8 mouse cellular contexts compared by ENCODE assay signal in the genomic region with DNA sequence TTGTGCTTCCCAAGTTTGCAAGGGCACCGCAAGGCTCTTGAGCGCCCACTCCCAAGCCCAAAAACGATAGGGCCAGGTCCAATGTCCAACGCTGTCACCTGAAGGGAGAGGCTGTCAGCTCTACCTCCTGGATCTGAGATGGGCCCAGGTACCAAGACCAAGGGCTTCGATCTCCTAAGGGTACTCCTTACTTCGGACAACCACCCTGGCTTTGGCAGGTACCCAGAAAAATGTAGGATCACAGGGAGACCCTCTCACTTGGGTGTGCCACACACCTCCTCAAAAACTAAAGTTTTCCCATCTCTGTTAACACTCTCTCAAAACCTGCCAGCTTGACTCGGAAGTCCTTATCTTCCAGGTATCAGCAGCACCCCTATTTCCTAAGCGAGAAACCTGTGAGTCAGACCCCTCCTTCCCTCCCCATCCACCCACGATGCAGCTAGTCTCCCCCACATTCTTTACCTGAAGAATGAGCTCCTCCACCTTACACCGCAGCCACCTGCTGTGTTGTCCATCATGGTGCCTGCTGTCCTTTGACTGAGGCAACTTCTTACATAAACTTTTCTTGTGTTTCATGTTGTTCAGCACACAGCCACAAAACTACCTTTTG. TPM values are rescaled to one million over a fixed set of nuclear protein-coding genes. Genes with fewer than 3 reads are reported as not detected.
DNase-seq lines count a peak whose midpoint lies in the region; ATAC-seq and TF ChIP-seq lines count a peak whose summit lies in the region.

No protein-coding gene starts in this region.

- peak overlapping the region; percentile 83 for H3K9ac ChIP-seq in embryonic facial prominence, embryonic 15.5 days
- peak overlapping the region; percentile 88 for H3K9ac ChIP-seq in limb, embryonic 13.5 days
- H3K9ac ChIP-seq in stomach, embryonic 14.5 days (replicated peaks; ENCODE audit: low read depth, low read length) = peak overlapping the region; percentile 77

- peak; percentile 94 for DNase-seq in heart, adult 11 months
- no peak for DNase-seq in heart, postnatal 36 days
- DNase-seq in gastrocnemius, adult 8-10 months (ENCODE audit: low spot score in 2 of 2) = no peak
- DNase-seq in MN1 (ENCODE audit: low spot score) = no peak

- H3K79me2 ChIP-seq in C2C12 (ENCODE audit: control insufficient read depth, insufficient read depth) = peaks cover 36% of the 10 kb centered on the region

- intact Hi-C loops in heart, postnatal 36 days (cut with DNase I) = loop anchor here (5.0 to 10.0 kb wide), 6 partner anchors 52 to 370 kb away; partner anchors contain the start of genes Slx4 and Zfp174

- no peak overlapping the region for H3K27ac ChIP-seq in embryonic facial prominence, embryonic 15.5 days (replicated peaks)
- no peak overlapping the region for H3K27ac ChIP-seq in limb, embryonic 13.5 days
- no peak overlapping the region for H3K27ac ChIP-seq in stomach, embryonic 14.5 days (ENCODE audit: low read length)

- no peaks in the 10 kb centered on the region for H3K9me3 ChIP-seq in embryonic facial prominence, embryonic 15.5 days (replicated peaks)
- no peaks in the 10 kb centered on the region for H3K9me3 ChIP-seq in limb, embryonic 13.5 days
- no peaks in the 10 kb centered on the region for H3K9me3 ChIP-seq in stomach, embryonic 14.5 days (ENCODE audit: control insufficient read depth, low read depth, low read length)

- H3K36me3 ChIP-seq in C2C12 (ENCODE audit: control insufficient read depth, insufficient read depth) = no peaks in the 10 kb centered on the region
- no peaks in the 10 kb centered on the region for H3K36me3 ChIP-seq in embryonic facial prominence, embryonic 15.5 days
- H3K36me3 ChIP-seq in limb, embryonic 13.5 days = no peaks in the 10 kb centered on the region
- H3K36me3 ChIP-seq in stomach, embryonic 14.5 days (ENCODE audit: control insufficient read depth, insufficient read depth, low read length) = no peaks in the 10 kb centered on the region

- H3K4me1 ChIP-seq in embryonic facial prominence, embryonic 15.5 days = peaks cover 17% of the 10 kb centered on the region
- peaks cover 19% of the 10 kb centered on the region for H3K4me1 ChIP-seq in limb, embryonic 13.5 days
- peaks cover 12% of the 10 kb centered on the region for H3K4me1 ChIP-seq in stomach, embryonic 14.5 days (ENCODE audit: control insufficient read depth, insufficient read depth, low read length)

- peak overlapping the region; percentile 66 for H3K4me3 ChIP-seq in C2C12 (ENCODE audit: insufficient read depth, poor library complexity, severe bottlenecking)
- H3K4me3 ChIP-seq in embryonic facial prominence, embryonic 15.5 days (replicated peaks) = peak overlapping the region; percentile 88
- peak overlapping the region; percentile 98 for H3K4me3 ChIP-seq in limb, embryonic 13.5 days
- H3K4me3 ChIP-seq in stomach, embryonic 14.5 days (ENCODE audit: low read depth, low read length) = peak overlapping the region; percentile 93

- H3K79me3 ChIP-seq in C2C12 (ENCODE audit: low read depth) = peaks cover 32% of the 10 kb centered on the region

- 39% methylated on average over 10 of the region's 10 CpGs for WGBS in embryonic facial prominence, embryonic 15.5 days
- 38% methylated on average over 10 of the region's 10 CpGs for WGBS in limb, embryonic 13.5 days
- WGBS in stomach, embryonic 14.5 days = 36% methylated on average over 10 of the region's 10 CpGs

- H3K4me2 ChIP-seq in embryonic facial prominence, embryonic 15.5 days (replicated peaks) = peak overlapping the region; percentile 92
- peak overlapping the region; percentile 93 for H3K4me2 ChIP-seq in limb, embryonic 13.5 days (replicated peaks)
- H3K4me2 ChIP-seq in stomach, embryonic 14.5 days (replicated peaks; ENCODE audit: low read depth, low read length) = peak overlapping the region; percentile 73

- TF ChIP-seq CTCF in C2C12 (IDR thresholded peaks at IDR 0.05; ENCODE audit: control insufficient read depth, insufficient read depth, insufficient read length) = no peak

- no peak for ATAC-seq in embryonic facial prominence, embryonic 15.5 days (ENCODE audit: insufficient number of reproducible peaks, low FRiP score, low TSS enrichment, low read depth)
- ATAC-seq in limb, embryonic 13.5 days (ENCODE audit: low FRiP score, low read depth) = no peak
- no peak for ATAC-seq in stomach, embryonic 14.5 days (ENCODE audit: insufficient number of reproducible peaks, insufficient read depth, low FRiP score, low read depth)

- H3K27me3 ChIP-seq in C2C12 (ENCODE audit: control insufficient read depth, insufficient read depth, insufficient read length) = no peaks in the 10 kb centered on the region
- H3K27me3 ChIP-seq in embryonic facial prominence, embryonic 15.5 days = peaks cover 3% of the 10 kb centered on the region; the same call in 1 of the 2 replicates
- H3K27me3 ChIP-seq in limb, embryonic 13.5 days = peaks cover 18% of the 10 kb centered on the region
- no peaks in the 10 kb centered on the region for H3K27me3 ChIP-seq in stomach, embryonic 14.5 days (ENCODE audit: control insufficient read depth, insufficient read depth, low read length)

- no peak overlapping the region for H3ac ChIP-seq in C2C12 (ENCODE audit: control insufficient read depth, insufficient read length, low read depth)

TF ChIP-seq in C2C12, 6 proteins besides CTCF, POLR2A, EP300 and RAD21:
- TF ChIP-seq MYOD1 (IDR thresholded peaks at IDR 0.05; ENCODE audit: control insufficient read depth, insufficient read length, low read depth) (no peak), MAX (IDR thresholded peaks at IDR 0.05) (no peak), CEBPB (IDR thresholded peaks at IDR 0.05; ENCODE audit: low read depth) (no peak), FOSL1 (IDR thresholded peaks at IDR 0.05; ENCODE audit: insufficient read depth, low read length, poor library complexity, severe bottlenecking) (no peak), USF1 (IDR thresholded peaks at IDR 0.05; ENCODE audit: low read depth) (no peak), MYOG (IDR thresholded peaks at IDR 0.05; ENCODE audit: control insufficient read depth, extremely low read depth, insufficient read length) (no peak)

RNA-seq across cellular contexts. Expression of gene Crebbp, which starts 0.9 kb away (rescaled TPM):
- 10 to 100 TPM; 40.5 to 42.9 TPM for total RNA-seq in heart, postnatal 36 days (2021)
- 8.2 TPM for polyA plus RNA-seq in C2C12 (2012; fragmentation: generic; extraction: Trizol)
- 36.1 TPM in 2 replicates for polyA plus RNA-seq in embryonic facial prominence, embryonic 15.5 days (2015; fragmentation: Nextera tagmentation; extraction: Ambion mirVana)
- 44.3 and 47.0 TPM in 2 replicates for polyA plus RNA-seq in limb, embryonic 13.5 days (2015; fragmentation: Nextera tagmentation; extraction: Ambion mirVana)
- 53.6 and 65.3 TPM in 2 replicates for polyA plus RNA-seq in stomach, embryonic 14.5 days (2014; fragmentation: Nextera tagmentation; extraction: Ambion mirVana)
- total RNA-seq in gastrocnemius, adult 8-10 months (2022) = 10 to 100 TPM; 36.3 to 38.3 (median 37.0) TPM
